Mouse (Mus musculus): ENCODE results near the gene Fyn.

DNA sequence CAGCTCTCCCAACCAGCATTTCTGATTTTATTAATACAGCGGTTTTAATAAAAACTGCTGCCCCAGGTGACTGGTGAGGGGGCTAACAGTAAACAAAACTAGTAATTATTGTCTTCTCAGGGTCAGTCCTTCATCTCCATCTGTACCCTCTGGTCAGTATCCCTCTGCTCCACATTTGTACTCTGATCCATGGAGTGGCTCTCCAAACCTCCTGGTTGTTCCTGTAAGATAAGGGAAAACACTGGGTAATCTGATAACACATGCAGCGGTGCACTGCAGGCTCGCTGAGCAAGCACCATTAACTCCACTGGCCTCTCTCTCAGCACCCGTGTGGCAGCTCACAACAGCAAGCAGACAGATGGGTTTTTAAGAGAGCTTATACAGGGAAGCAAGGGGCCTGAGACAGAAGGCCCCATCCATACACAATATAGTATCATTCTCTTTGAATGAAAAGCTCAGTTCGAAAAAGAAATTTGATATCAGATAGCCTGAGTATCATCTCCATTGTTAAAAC lies 189.9 kb downstream of the Fyn start:
- no peak for TF ChIP-seq POLR2A (IDR thresholded peaks at IDR 0.05; ENCODE audit: borderline replicate concordance, extremely low read depth, insufficient read depth, insufficient read length, poor library complexity, severe bottlenecking)
- TF ChIP-seq CTCF (IDR thresholded peaks at IDR 0.05; ENCODE audit: borderline replicate concordance, extremely low read depth, insufficient read depth, insufficient read length): no peak

Measured in brain, embryonic 14.5 days (tissue).